Mouse (Mus musculus) bone marrow, adult 2 months (tissue): ENCODE results near the gene Sh2d4b.

ENCODE experiments used
- CTCF ChIP-seq: fragments of 200-500 bp; IDR thresholded peaks from 2 replicates; pipeline ENCODE4 v1.5.1; 2011; ENCODE audit warnings: low read length, control low read depth; ENCODE audit not compliant: control insufficient read depth, insufficient read depth
- POLR2A ChIP-seq: fragments of 200-500 bp; IDR thresholded peaks from 2 replicates; pipeline ENCODE4 v1.6.1; 2011; ENCODE audit warnings: low read depth, mild to moderate bottlenecking, control low read depth, low read length, borderline replicate concordance; ENCODE audit not compliant: control insufficient read depth

DNA sequence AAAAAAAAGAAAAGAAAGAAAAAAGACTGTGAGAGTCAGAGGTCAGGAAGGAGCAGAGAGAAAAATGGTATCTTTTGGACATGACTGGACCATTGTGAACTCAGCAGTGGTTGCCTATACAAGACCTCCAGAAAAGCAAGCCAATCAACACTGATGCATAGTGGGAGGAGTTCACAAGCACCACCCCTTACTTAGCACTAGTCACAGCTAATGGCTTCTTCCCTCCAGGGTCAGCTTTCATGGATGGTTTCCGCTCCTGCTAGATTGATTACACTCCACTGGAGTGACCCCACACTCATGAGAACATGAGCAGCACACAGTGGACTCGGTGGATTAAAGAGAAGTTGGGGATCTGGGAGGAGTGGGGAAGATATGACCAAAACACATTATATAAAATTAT lies 7.2 kb upstream of the Sh2d4b start:
- TF ChIP-seq CTCF (no peak), POLR2A (no peak)
